Mouse (Mus musculus): ENCODE results near the gene Nxnl1. TPM values are rescaled to one million over a fixed set of nuclear protein-coding genes. Genes with fewer than 3 reads are reported as not detected.
A peak's percentile ranks its signal among the peaks of the same experiment; 100 is the strongest.

The Nxnl1 gene
- polyA plus RNA-seq, 1 experiment from 2014 or later: 0.13 TPM

- Histone ChIP-seq H3K27me3 (replicated peaks; ENCODE audit: insufficient read depth, low read length) (no peaks in the 10 kb centered on the region), H3K4me3 (ENCODE audit: low read depth, low read length) (peak overlapping the region; percentile 47), H3K4me2 (replicated peaks; ENCODE audit: low read depth, low read length) (peak overlapping the region; percentile 69), H3K27ac (ENCODE audit: low read length) (peak overlapping the region; percentile 90), H3K9me3 (ENCODE audit: low read length) (no peaks in the 10 kb centered on the region), H3K4me1 (ENCODE audit: insufficient read depth, low read depth, low read length) (peaks cover 10% of the 10 kb centered on the region; the same call in 1 of the 2 replicates), H3K36me3 (ENCODE audit: insufficient read depth, low read length) (no peaks in the 10 kb centered on the region), H3K9ac (replicated peaks; ENCODE audit: low read depth) (0 out of 2 replicates have a peak overlapping the region, but pooled peaks have one; percentile 12)
- DNase-seq (ENCODE audit: low spot score) (peak; percentile 96), ATAC-seq (peak; percentile 79)
- TF ChIP-seq EP300 (IDR thresholded peaks at IDR 0.05) (0 out of 2 replicates have a peak, but pooled peaks have one; percentile 38), CTCF (IDR thresholded peaks at IDR 0.05) (no peak)
- 1% methylated on average over 50 of the region's 51 CpGs for whole genome bisulfite sequencing
Measured at GRCm38 (mm10) chr8:71569366-71570290, 3.2 kb upstream of the Nxnl1 start.

- Histone ChIP-seq H3K27ac (ENCODE audit: low read length) (peak overlapping the region; percentile 90), H3K4me1 (ENCODE audit: insufficient read depth, low read depth, low read length) (peaks cover 10% of the 10 kb centered on the region; the same call in 1 of the 2 replicates), H3K36me3 (ENCODE audit: insufficient read depth, low read length) (no peaks in the 10 kb centered on the region), H3K4me2 (replicated peaks; ENCODE audit: low read depth, low read length) (peak overlapping the region; percentile 69), H3K9me3 (ENCODE audit: low read length) (no peaks in the 10 kb centered on the region), H3K4me3 (ENCODE audit: low read depth, low read length) (peak overlapping the region; percentile 47; the same call in 1 of the 2 replicates), H3K27me3 (replicated peaks; ENCODE audit: insufficient read depth, low read length) (no peaks in the 10 kb centered on the region), H3K9ac (replicated peaks; ENCODE audit: low read depth) (no peak overlapping the region)
- no peak for ATAC-seq
- TF ChIP-seq EP300 (IDR thresholded peaks at IDR 0.05): no peak
- no peak for TF ChIP-seq CTCF (IDR thresholded peaks at IDR 0.05)
- WGBS: 33% methylated on average over 6 of the region's 6 CpGs
- no peak for DNase-seq (ENCODE audit: low spot score)
Measured at GRCm38 (mm10) chr8:71568941-71569340, 2.5 kb upstream of the Nxnl1 start.

DNA sequence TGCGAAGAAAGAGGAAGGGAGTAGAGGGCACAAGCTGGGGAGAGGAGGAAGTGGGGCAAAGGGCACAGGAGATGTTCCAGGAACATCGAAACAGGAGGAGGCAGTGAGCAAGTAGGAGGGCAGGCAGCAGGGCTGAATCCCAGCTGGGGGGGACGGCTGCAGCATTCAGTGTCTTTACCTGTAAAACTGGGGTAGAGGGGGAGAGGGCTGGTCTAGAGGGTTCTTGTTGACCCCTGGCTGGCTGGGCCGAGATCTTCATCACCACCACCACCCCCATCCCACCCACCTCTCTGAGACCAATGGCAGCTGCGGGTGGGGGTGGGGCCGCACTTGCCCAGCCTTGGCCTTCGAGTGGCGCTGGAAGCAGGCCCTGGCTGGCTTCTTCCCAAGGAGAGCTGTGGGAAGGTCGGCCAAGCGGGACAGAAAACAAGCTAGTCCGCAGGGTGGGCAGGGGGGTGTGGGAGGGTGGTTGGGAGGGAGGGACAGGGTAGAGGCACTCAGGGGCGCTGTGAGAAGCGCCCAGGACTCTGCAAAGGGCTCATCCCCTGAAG, 2.1 kb upstream of the Nxnl1 start, which contains the start of gene Slc27a1:
Gene Slc27a1 (plus strand): TSS at position 496 of the 551 bp plus-strand sequence.
- ATAC-seq: no peak
- TF ChIP-seq CTCF (IDR thresholded peaks at IDR 0.05) (no peak), EP300 (IDR thresholded peaks at IDR 0.05) (no peak)
- peak; percentile 53 for DNase-seq (ENCODE audit: low spot score)
- Histone ChIP-seq H3K9ac (replicated peaks; ENCODE audit: low read depth) (0 out of 2 replicates have a peak within 1 kb of the TSS, but pooled peaks have one; percentile 12), H3K36me3 (ENCODE audit: insufficient read depth, low read length) (no peaks in the 10 kb centered on the region), H3K27me3 (replicated peaks; ENCODE audit: insufficient read depth, low read length) (no peaks in the 10 kb centered on the region), H3K4me1 (ENCODE audit: insufficient read depth, low read depth, low read length) (peaks cover 10% of the 10 kb centered on the region; the same call in 1 of the 2 replicates), H3K9me3 (ENCODE audit: low read length) (no peaks in the 10 kb centered on the region), H3K27ac (ENCODE audit: low read length) (peak within 1 kb of the TSS; percentile 90), H3K4me3 (ENCODE audit: low read depth, low read length) (peak within 1 kb of the TSS; percentile 47), H3K4me2 (replicated peaks; ENCODE audit: low read depth, low read length) (peak within 1 kb of the TSS; percentile 69)
- WGBS: 11% methylated on average over 13 of the region's 13 CpGs

GRCm38 (mm10) chr8:71567587-71567986, 1.2 kb upstream of the Nxnl1 start:
- no peak for ATAC-seq
- H3K4me2 ChIP-seq (replicated peaks; ENCODE audit: low read depth, low read length): no peak overlapping the region
- DNase-seq (ENCODE audit: low spot score): no peak
- no peak overlapping the region for H3K9ac ChIP-seq (replicated peaks; ENCODE audit: low read depth)
- peaks cover under 1% of the 10 kb centered on the region; the same call in 1 of the 2 replicates for H3K27me3 ChIP-seq (replicated peaks; ENCODE audit: insufficient read depth, low read length)
- peaks cover 11% of the 10 kb centered on the region; the same call in 1 of the 2 replicates for H3K4me1 ChIP-seq (ENCODE audit: insufficient read depth, low read depth, low read length)
- no peak overlapping the region for H3K4me3 ChIP-seq (ENCODE audit: low read depth, low read length)
- TF ChIP-seq EP300 (IDR thresholded peaks at IDR 0.05) (no peak), CTCF (IDR thresholded peaks at IDR 0.05) (no peak)
- peak overlapping the region; percentile 32; the same call in 1 of the 2 replicates for H3K27ac ChIP-seq (ENCODE audit: low read length)
- 60% methylated on average over 7 of the region's 7 CpGs for WGBS
- no peaks in the 10 kb centered on the region for H3K9me3 ChIP-seq (ENCODE audit: low read length)
- no peaks in the 10 kb centered on the region for H3K36me3 ChIP-seq (ENCODE audit: insufficient read depth, low read length)

DNA sequence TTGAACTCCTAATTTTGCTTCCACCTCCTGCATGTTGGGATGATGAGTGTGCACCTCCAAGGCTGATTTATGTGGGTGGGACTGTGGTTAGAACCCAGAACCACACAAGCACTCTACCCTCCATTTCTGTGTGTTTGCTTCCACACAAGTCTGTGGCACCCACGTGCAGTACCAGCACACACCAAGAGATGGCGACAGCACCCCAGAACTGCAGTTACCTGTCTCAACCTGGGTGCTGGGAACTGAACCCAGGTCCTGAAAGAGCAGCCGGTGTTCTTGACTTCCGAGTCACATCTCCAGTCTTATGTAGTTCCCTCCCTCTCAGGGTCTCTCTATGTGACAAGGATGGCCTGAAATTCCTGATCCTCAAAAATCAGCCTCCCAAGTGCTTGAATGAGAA, 2.4 kb downstream of the Nxnl1 start:
- H3K36me3 ChIP-seq (ENCODE audit: insufficient read depth, low read length): no peaks in the 10 kb centered on the region
- H3K4me3 ChIP-seq (ENCODE audit: low read depth, low read length): no peak overlapping the region
- H3K27me3 ChIP-seq (replicated peaks; ENCODE audit: insufficient read depth, low read length): peaks cover 18% of the 10 kb centered on the region
- no peaks in the 10 kb centered on the region for H3K9me3 ChIP-seq (ENCODE audit: low read length)
- H3K9ac ChIP-seq (replicated peaks; ENCODE audit: low read depth): no peak overlapping the region
- H3K4me1 ChIP-seq (ENCODE audit: insufficient read depth, low read depth, low read length): peaks cover 11% of the 10 kb centered on the region; the same call in 1 of the 2 replicates
- TF ChIP-seq CTCF (IDR thresholded peaks at IDR 0.05): peak; percentile 32
- no peak for TF ChIP-seq EP300 (IDR thresholded peaks at IDR 0.05)
- 82% methylated on average over 4 of the region's 4 CpGs for WGBS
- no peak overlapping the region for H3K4me2 ChIP-seq (replicated peaks; ENCODE audit: low read depth, low read length)
- DNase-seq (ENCODE audit: low spot score): no peak
- ATAC-seq: no peak
- H3K27ac ChIP-seq (ENCODE audit: low read length): no peak overlapping the region

DNA sequence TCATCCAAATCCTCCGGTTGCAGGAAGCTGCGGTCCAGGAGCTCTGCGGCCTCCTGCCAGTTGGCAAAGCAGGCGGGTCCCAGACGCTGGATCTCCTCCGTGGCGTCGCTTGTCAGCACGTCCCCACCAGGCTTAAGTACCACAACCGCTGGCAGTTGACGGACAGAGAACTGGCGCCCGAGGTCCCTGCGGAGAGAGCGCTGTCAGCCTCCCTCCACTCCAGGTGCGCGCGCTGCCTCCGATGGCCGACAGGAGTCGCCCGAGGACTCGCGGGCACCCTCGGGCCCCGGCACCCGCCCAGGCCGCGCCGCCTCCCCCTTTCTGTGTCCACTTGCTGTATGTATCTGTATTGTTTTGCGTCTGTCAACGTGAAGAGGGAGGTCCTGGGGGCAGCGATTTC, 3.6 kb downstream of the Nxnl1 start:
- peaks cover 28% of the 10 kb centered on the region for H3K27me3 ChIP-seq (replicated peaks; ENCODE audit: insufficient read depth, low read length)
- H3K27ac ChIP-seq (ENCODE audit: low read length): no peak overlapping the region
- no peak overlapping the region for H3K4me3 ChIP-seq (ENCODE audit: low read depth, low read length)
- H3K36me3 ChIP-seq (ENCODE audit: insufficient read depth, low read length): no peaks in the 10 kb centered on the region
- DNase-seq (ENCODE audit: low spot score): peak; percentile 67
- no peak for TF ChIP-seq EP300 (IDR thresholded peaks at IDR 0.05)
- TF ChIP-seq CTCF (IDR thresholded peaks at IDR 0.05): peak; percentile 95
- ATAC-seq: peak; percentile 66
- peak overlapping the region; percentile 43 for H3K4me2 ChIP-seq (replicated peaks; ENCODE audit: low read depth, low read length)
- H3K9me3 ChIP-seq (ENCODE audit: low read length): no peaks in the 10 kb centered on the region
- WGBS: under 1% methylated on average over 33 of the region's 33 CpGs
- H3K4me1 ChIP-seq (ENCODE audit: insufficient read depth, low read depth, low read length): peaks cover 9% of the 10 kb centered on the region; the same call in 1 of the 2 replicates
- H3K9ac ChIP-seq (replicated peaks; ENCODE audit: low read depth): no peak overlapping the region

Measured in lung, postnatal 0 days (tissue).